Mouse (Mus musculus): ENCODE data around the gene F2r. TPM values are rescaled to one million over a fixed set of nuclear protein-coding genes. Genes with fewer than 3 reads are reported as not detected.

F2r gene
- total RNA-seq, 2 experiments from 2014 or later: 6.1 to 7.9 TPM

GRCm38 (mm10) chr13:95592860-95593259 lies 25.4 kb downstream of the F2r start:
- no peak for DNase-seq

- no peak for DNase-seq
These were observed 26.7 kb downstream of the F2r start for GRCm38 (mm10) chr13:95591606-95592005.

GRCm38 (mm10) chr13:95587628-95588027 lies 30.7 kb downstream of the F2r start:
- DNase-seq: no peak

- DNase-seq: no peak
These were observed 33.4 kb downstream of the F2r start for GRCm38 (mm10) chr13:95584898-95585297.

- DNase-seq: no peak
These were observed 34.8 kb downstream of the F2r start for GRCm38 (mm10) chr13:95583237-95584189.

GRCm38 (mm10) chr13:95581850-95582249 lies 36.4 kb downstream of the F2r start:
- DNase-seq: no peak

- DNase-seq: no peak
These were observed 40.1 kb downstream of the F2r start for GRCm38 (mm10) chr13:95578016-95578697.

GRCm38 (mm10) chr13:95570877-95571276 lies 47.4 kb downstream of the F2r start:
- no peak for DNase-seq

- DNase-seq: no peak
These were observed 49.0 kb downstream of the F2r start for GRCm38 (mm10) chr13:95569326-95569725.

GRCm38 (mm10) chr13:95568336-95568735 lies 50.0 kb downstream of the F2r start:
- DNase-seq: no peak

GRCm38 (mm10) chr13:95566841-95567551 lies 51.3 kb downstream of the F2r start:
- DNase-seq: no peak

GRCm38 (mm10) chr13:95563693-95564092 lies 54.6 kb downstream of the F2r start:
- DNase-seq: no peak

GRCm38 (mm10) chr13:95563066-95563610 lies 55.1 kb downstream of the F2r start:
- DNase-seq: no peak

GRCm38 (mm10) chr13:95557326-95557725 lies 61.0 kb downstream of the F2r start:
- DNase-seq: no peak

- DNase-seq: no peak
These were observed 64.3 kb downstream of the F2r start for GRCm38 (mm10) chr13:95553885-95554492.

Other genes starting within 250 kb of the F2r start
- gene Aggf1, start 243.1 kb downstream of the F2r start, total RNA-seq (2021): 10 to 100 TPM; 16.2 to 16.5 TPM
- not detected for gene Crhbp, start 173.6 kb downstream of the F2r start, total RNA-seq (2021)
- gene S100z, start 139.8 kb downstream of the F2r start, total RNA-seq (2021): 1 to 10 TPM; 1.1 to 1.4 TPM
- gene F2rl1, start 93.3 kb downstream of the F2r start, total RNA-seq (2021): under 1 TPM; 0.56 to 0.99 TPM
- gene F2rl2, start 78.4 kb upstream of the F2r start, total RNA-seq (2021): not detected

All from gastrocnemius, postnatal 25 days (tissue).